Mouse (Mus musculus) bone marrow macrophage, adult 2 months (primary cell): ENCODE measurements around the gene Gm21093. TPM values are rescaled to one million over a fixed set of nuclear protein-coding genes. Genes with fewer than 3 reads are reported as not detected.
"Not testable (repeated sequence)": the region's sequence is repeated elsewhere in the genome, so short reads cannot be mapped to it uniquely, and the experiment has no call there.

Source experiments
- H3K27ac ChIP-seq: 2 replicates; pipeline ENCODE4 v1.5.1; 2012; ENCODE audit warnings: low read depth, low read length; ENCODE audit not compliant: insufficient read depth
- H3K4me1 ChIP-seq: 2 replicates; pipeline ENCODE4 v1.6.1; 2012; ENCODE audit warnings: low read length; ENCODE audit not compliant: control insufficient read depth, insufficient read depth
- H3K4me3 ChIP-seq: 2 replicates; pipeline ENCODE4 v1.5.1; 2012; ENCODE audit warnings: mild to moderate bottlenecking, low read length, moderate library complexity; ENCODE audit not compliant: insufficient read depth
- polyA plus RNA-seq: library from polyadenylated mRNA; stranded (reverse); fragments of >200 nt; gene quantifications from 2 replicates; pipeline ENCODE4 v1.2.4, GENCODE M21; 2012; ENCODE audit not compliant: missing spikeins, insufficient read depth, insufficient read length

The Gm21093 gene
- polyA plus RNA-seq = not detected in 2 replicates

DNA sequence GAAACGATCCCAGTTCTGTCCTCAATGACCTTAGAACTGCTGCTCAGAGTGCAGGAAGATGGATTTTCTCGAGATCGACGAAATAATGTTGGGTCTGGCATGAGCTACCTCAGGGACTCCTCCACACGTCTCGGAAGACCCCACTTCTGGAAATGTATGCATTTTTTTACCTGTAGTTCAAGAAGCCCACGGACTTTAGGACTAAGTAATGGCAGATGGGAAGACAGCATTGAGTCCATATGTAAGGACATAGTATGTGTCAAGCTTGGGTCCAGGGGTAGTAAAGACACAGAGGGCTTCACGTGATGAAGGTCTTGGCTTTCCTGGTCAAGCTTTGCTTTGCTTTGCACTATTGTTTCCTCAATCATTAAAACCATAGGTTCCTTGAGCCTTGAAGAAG lies at the start of gene Gm21093:
Gene Gm21093 (minus strand): TSS at position 101 of the 400 bp plus-strand sequence.
- not testable (repeated sequence) for H3K4me3 ChIP-seq, H3K27ac ChIP-seq, H3K4me1 ChIP-seq

Other genes starting within 250 kb of the Gm21093 start
- gene Gm21541, start 131.1 kb downstream of the Gm21093 start, polyA plus RNA-seq = not detected in 2 replicates
- gene Gm20878, start 93.2 kb downstream of the Gm21093 start, polyA plus RNA-seq = 2.0 and 2.8 TPM in 2 replicates
- not detected in 2 replicates for gene Fam205a4, start 68.7 kb downstream of the Gm21093 start, polyA plus RNA-seq
- not detected in 2 replicates for gene Gm3893, start 56.5 kb upstream of the Gm21093 start, polyA plus RNA-seq
- not detected in 2 replicates for gene Gm13304, start 80.1 kb upstream of the Gm21093 start, polyA plus RNA-seq
- gene Gm13306, start 118.7 kb upstream of the Gm21093 start, polyA plus RNA-seq = not detected in 2 replicates
- not detected in 2 replicates for gene Gm13305, start 133.9 kb upstream of the Gm21093 start, polyA plus RNA-seq
- not detected in 2 replicates for gene Gm10600, start 205.9 kb upstream of the Gm21093 start, polyA plus RNA-seq
- gene Ccl21b, start 221.0 kb upstream of the Gm21093 start, polyA plus RNA-seq = not detected in 2 replicates